20 mouse cellular contexts compared by ENCODE assay signal in genomic region chr1:189050122-189050521, GRCm38 (mm10).
"Had no signal": no experiment of that assay in that cellular context is flagged by ENCODE, and none has a peak within 500 bp of the region (broad histone marks: within the 10 kb centered on the region; RNA-seq: fewer than 3 reads in every experiment).

No protein-coding gene starts in this region.

- H3K9me3 ChIP-seq: lung, embryonic 15.5 days; midbrain, embryonic 10.5 days; midbrain, embryonic 12.5 days; neural tube, embryonic 13.5 days; neural tube, embryonic 15.5 days had no signal

- H3K9ac ChIP-seq: lung, embryonic 15.5 days; midbrain, embryonic 12.5 days; neural tube, embryonic 13.5 days; neural tube, embryonic 15.5 days had no signal

- H3K4me3 ChIP-seq: lung, embryonic 15.5 days; midbrain, embryonic 10.5 days; midbrain, embryonic 12.5 days; myocyte; neural tube, embryonic 13.5 days; neural tube, embryonic 15.5 days had no signal

- H3K27me3 ChIP-seq: lung, embryonic 15.5 days; midbrain, embryonic 12.5 days; neural tube, embryonic 13.5 days; neural tube, embryonic 15.5 days had no signal

- H3K4me2 ChIP-seq: lung, embryonic 15.5 days; midbrain, embryonic 12.5 days; neural tube, embryonic 13.5 days; neural tube, embryonic 15.5 days had no signal

- DNase-seq: lung, adult 18-20 months; lung, postnatal 14 days; lung, postnatal 4 days; midbrain, embryonic 14.5 days; retina, postnatal 1 day; right cerebral cortex, adult 18-20 months; right cerebral cortex, postnatal 25 days; right cerebral cortex, postnatal 4 days; spleen, adult 18-20 months; thymus, adult 18-20 months; thymus, postnatal 14 days; thymus, postnatal 36 days had no signal

- H3K36me3 ChIP-seq: lung, embryonic 15.5 days; midbrain, embryonic 10.5 days; midbrain, embryonic 12.5 days; neural tube, embryonic 13.5 days; neural tube, embryonic 15.5 days had no signal

- ATAC-seq: lung, postnatal 0 days; midbrain, embryonic 16.5 days had no signal

- H3K4me1 ChIP-seq: midbrain, embryonic 10.5 days; midbrain, embryonic 12.5 days; neural tube, embryonic 13.5 days; neural tube, embryonic 15.5 days had no signal

- H3K27ac ChIP-seq: lung, embryonic 15.5 days; midbrain, embryonic 10.5 days; midbrain, embryonic 12.5 days; neural tube, embryonic 13.5 days; neural tube, embryonic 15.5 days had no signal
